Mouse (Mus musculus): Measurements from ENCODE around the gene Tmem141.

GRCm38 (mm10) chr2:25656691-25657090 is 34.9 kb upstream of the Tmem141 start:
- no peak for TF ChIP-seq EP300 (IDR thresholded peaks at IDR 0.05)
- no peak for TF ChIP-seq CTCF (IDR thresholded peaks at IDR 0.05)

Data from lung, postnatal 0 days (tissue).